Mouse (Mus musculus) adrenal gland, postnatal 25 days (tissue): Measurements from ENCODE around the gene Kirrel3. TPM values are rescaled to one million over a fixed set of nuclear protein-coding genes. Genes with fewer than 3 reads are reported as not detected.

Experiments used
- DNase-seq: peaks from one replicate; pipeline ENCODE4 v3.0.0; 2021; ENCODE audit warnings: mixed read lengths
- total RNA-seq: library from RNA; stranded (reverse); gene quantifications from 2 replicates; pipeline ENCODE4 v1.2.3, GENCODE M21; 2021

The Kirrel3 gene
- total RNA-seq, 1 experiment from 2014 or later: 0.52 TPM

GRCm38 (mm10) chr9:34603750-34604149 is 118.1 kb downstream of the Kirrel3 start:
- no peak for DNase-seq

- DNase-seq: no peak
These were observed 119.2 kb downstream of the Kirrel3 start for GRCm38 (mm10) chr9:34604931-34605330.

- DNase-seq: no peak
These were observed 119.8 kb downstream of the Kirrel3 start for GRCm38 (mm10) chr9:34605486-34605885.

- DNase-seq: no peak
These were observed 122.3 kb downstream of the Kirrel3 start for GRCm38 (mm10) chr9:34607976-34608375.

- DNase-seq: peak; percentile 22
These were observed 127.4 kb downstream of the Kirrel3 start for GRCm38 (mm10) chr9:34612886-34613769.

GRCm38 (mm10) chr9:34618099-34618498 is 132.4 kb downstream of the Kirrel3 start:
- DNase-seq: no peak

GRCm38 (mm10) chr9:34619913-34620312 is 134.2 kb downstream of the Kirrel3 start:
- no peak for DNase-seq

GRCm38 (mm10) chr9:34623526-34623925 is 137.8 kb downstream of the Kirrel3 start:
- no peak for DNase-seq

- no peak for DNase-seq
These were observed 138.3 kb downstream of the Kirrel3 start for GRCm38 (mm10) chr9:34624021-34624420.

GRCm38 (mm10) chr9:34628841-34629240 is 143.1 kb downstream of the Kirrel3 start:
- no peak for DNase-seq

GRCm38 (mm10) chr9:34635696-34636095 is 150.0 kb downstream of the Kirrel3 start:
- DNase-seq: no peak

GRCm38 (mm10) chr9:34643917-34644316 is 158.2 kb downstream of the Kirrel3 start:
- DNase-seq: no peak

GRCm38 (mm10) chr9:34644392-34644791 is 158.7 kb downstream of the Kirrel3 start:
- DNase-seq: no peak

GRCm38 (mm10) chr9:34646831-34647230 is 161.1 kb downstream of the Kirrel3 start:
- DNase-seq: no peak

- DNase-seq: no peak
These were observed 166.6 kb downstream of the Kirrel3 start for GRCm38 (mm10) chr9:34652278-34652677.

GRCm38 (mm10) chr9:34653141-34653540 is 167.4 kb downstream of the Kirrel3 start:
- no peak for DNase-seq

- no peak for DNase-seq
These were observed 174.9 kb downstream of the Kirrel3 start for GRCm38 (mm10) chr9:34660566-34660965.

- no peak for DNase-seq
These were observed 177.7 kb downstream of the Kirrel3 start for GRCm38 (mm10) chr9:34663412-34663811.

- DNase-seq: no peak
These were observed 179.9 kb downstream of the Kirrel3 start for GRCm38 (mm10) chr9:34665361-34666129.

GRCm38 (mm10) chr9:34667182-34667581 is 181.5 kb downstream of the Kirrel3 start:
- DNase-seq: no peak

- DNase-seq: no peak
These were observed 185.2 kb downstream of the Kirrel3 start for GRCm38 (mm10) chr9:34670906-34671305.

- no peak for DNase-seq
These were observed 201.1 kb downstream of the Kirrel3 start for GRCm38 (mm10) chr9:34686798-34687197.

GRCm38 (mm10) chr9:34688358-34688757 is 202.7 kb downstream of the Kirrel3 start:
- DNase-seq: no peak
